Mouse (Mus musculus): ENCODE measurements around the gene Gsto1. TPM values are rescaled to one million over a fixed set of nuclear protein-coding genes. Genes with fewer than 3 reads are reported as not detected.
"Not testable (repeated sequence)": the region's sequence is repeated elsewhere in the genome, so short reads cannot be mapped to it uniquely, and the experiment has no call there.

Gene Gsto1
- 10 to 100 TPM; 74.4 TPM for total RNA-seq (2021)

- intact Hi-C loops (cut with DNase I): no loop called here
Measured at GRCm38 (mm10) chr19:47854796-47855783, at the start of gene Gsto1. TSS of gene Gsto1 (plus strand) at chr19:47854970.

GRCm38 (mm10) chr19:47812091-47812490 is 42.7 kb upstream of the Gsto1 start:
- DNase-seq (ENCODE audit: extremely low spot score in 1 of 2, low spot score in 2 of 2): no peak
- intact Hi-C loops (cut with DNase I): no loop called here

More at GRCm38 (mm10) chr19:47854796-47855783, at the start of gene Gsto1:
- DNase-seq (ENCODE audit: extremely low spot score in 1 of 2, low spot score in 2 of 2): peak; percentile 78 to 93

GRCm38 (mm10) chr19:47814721-47815120 is 40.0 kb upstream of the Gsto1 start:
- intact Hi-C loops (cut with DNase I): no loop called here
- DNase-seq (ENCODE audit: extremely low spot score in 1 of 2, low spot score in 2 of 2): no peak

- intact Hi-C loops (cut with DNase I): no loop called here
- no peak for DNase-seq (ENCODE audit: extremely low spot score in 1 of 2, low spot score in 2 of 2)
Measured at GRCm38 (mm10) chr19:47817692-47818091, 37.1 kb upstream of the Gsto1 start.

GRCm38 (mm10) chr19:47820832-47821493 is 33.8 kb upstream of the Gsto1 start:
- intact Hi-C loops (cut with DNase I): loop anchor here (2.0 to 10.0 kb wide), 3 partner anchors 162 to 466 kb away; no protein-coding TSS in a partner anchor
- peak; percentile 70 to 72 for DNase-seq (ENCODE audit: extremely low spot score in 1 of 2, low spot score in 2 of 2)

- intact Hi-C loops (cut with DNase I): loop anchor here (2.0 to 10.0 kb wide), 3 partner anchors 163 to 467 kb away; no protein-coding TSS in a partner anchor
- DNase-seq (ENCODE audit: extremely low spot score in 1 of 2, low spot score in 2 of 2): no peak
Measured at GRCm38 (mm10) chr19:47821494-47821872, 33.3 kb upstream of the Gsto1 start.

- intact Hi-C loops (cut with DNase I): loop anchor here (10.0 kb wide), 1 partner anchor 467 kb away; no protein-coding TSS in a partner anchor
- DNase-seq (ENCODE audit: extremely low spot score in 1 of 2, low spot score in 2 of 2): peak in 1 of 2 experiments; percentile 45
Measured at GRCm38 (mm10) chr19:47822143-47822796, 32.5 kb upstream of the Gsto1 start.

- no peak for DNase-seq (ENCODE audit: extremely low spot score in 1 of 2, low spot score in 2 of 2)
- intact Hi-C loops (cut with DNase I): loop anchor here (10.0 kb wide), 1 partner anchor 469 kb away; no protein-coding TSS in a partner anchor
Measured at GRCm38 (mm10) chr19:47824026-47824425, 30.7 kb upstream of the Gsto1 start.

- intact Hi-C loops (cut with DNase I): loop anchor here (10.0 kb wide), 1 partner anchor 475 kb away; no protein-coding TSS in a partner anchor
Measured at GRCm38 (mm10) chr19:47829913-47830450, 24.8 kb upstream of the Gsto1 start.

GRCm38 (mm10) chr19:47831111-47831510 is 23.7 kb upstream of the Gsto1 start:
- no peak for DNase-seq (ENCODE audit: extremely low spot score in 1 of 2, low spot score in 2 of 2)
- intact Hi-C loops (cut with DNase I): no loop called here

More at GRCm38 (mm10) chr19:47829913-47830450, 24.8 kb upstream of the Gsto1 start:
- no peak for DNase-seq (ENCODE audit: extremely low spot score in 1 of 2, low spot score in 2 of 2)

- DNase-seq (ENCODE audit: extremely low spot score in 1 of 2, low spot score in 2 of 2): no peak
- intact Hi-C loops (cut with DNase I): no loop called here
Measured at GRCm38 (mm10) chr19:47832316-47832715, 22.5 kb upstream of the Gsto1 start.

- no peak for DNase-seq (ENCODE audit: extremely low spot score in 1 of 2, low spot score in 2 of 2)
- intact Hi-C loops (cut with DNase I): no loop called here
Measured at GRCm38 (mm10) chr19:47834614-47835013, 20.2 kb upstream of the Gsto1 start.

- DNase-seq (ENCODE audit: extremely low spot score in 1 of 2, low spot score in 2 of 2): no peak
- intact Hi-C loops (cut with DNase I): no loop called here
Measured at GRCm38 (mm10) chr19:47835776-47836175, 19.0 kb upstream of the Gsto1 start.

- DNase-seq (ENCODE audit: extremely low spot score in 1 of 2, low spot score in 2 of 2): peak; percentile 16 to 73
- intact Hi-C loops (cut with DNase I): no loop called here
Measured at GRCm38 (mm10) chr19:47836701-47837526, 17.9 kb upstream of the Gsto1 start.

- DNase-seq (ENCODE audit: extremely low spot score in 1 of 2, low spot score in 2 of 2): no peak
- intact Hi-C loops (cut with DNase I): no loop called here
Measured at GRCm38 (mm10) chr19:47837527-47837901, 17.3 kb upstream of the Gsto1 start.

GRCm38 (mm10) chr19:47841234-47841633 is 13.5 kb upstream of the Gsto1 start:
- DNase-seq (ENCODE audit: extremely low spot score in 1 of 2, low spot score in 2 of 2); intact Hi-C loops (cut with DNase I): not testable (repeated sequence)

GRCm38 (mm10) chr19:47849735-47850134 is 5.0 kb upstream of the Gsto1 start:
- intact Hi-C loops (cut with DNase I): no loop called here
- no peak for DNase-seq (ENCODE audit: extremely low spot score in 1 of 2, low spot score in 2 of 2)

- DNase-seq (ENCODE audit: extremely low spot score in 1 of 2, low spot score in 2 of 2); intact Hi-C loops (cut with DNase I): not testable (repeated sequence)
Measured at GRCm38 (mm10) chr19:47852131-47852530, 2.6 kb upstream of the Gsto1 start.

All from left cerebral cortex, postnatal 10 days (tissue).